Comparison of ENCODE assay signal across 8 mouse cellular contexts in genomic region chr15:101339537-101339936, GRCm38 (mm10). TPM values are rescaled to one million over a fixed set of nuclear protein-coding genes. Genes with fewer than 3 reads are reported as not detected.
DNase-seq lines count a peak whose midpoint lies in the region; ATAC-seq and TF ChIP-seq lines count a peak whose summit lies in the region.

No protein-coding gene starts in this region.

- H3K9me3 ChIP-seq in limb, embryonic 11.5 days (ENCODE audit: control insufficient read depth, low read length): no peaks in the 10 kb centered on the region
- H3K9me3 ChIP-seq in midbrain, embryonic 15.5 days: no peaks in the 10 kb centered on the region

- peak; percentile 97 for TF ChIP-seq CTCF in kidney, adult 2 months (conservative IDR thresholded peaks at IDR 0.05; ENCODE audit: insufficient read depth, insufficient read length, low read depth, low read length)
- TF ChIP-seq CTCF in spleen, adult 2 months (IDR thresholded peaks at IDR 0.05; ENCODE audit: extremely low read depth, insufficient read depth, insufficient read length, insufficient replicate concordance): peak; percentile 86; the same call in 1 of the 2 replicates

- no peak overlapping the region for H3K4me2 ChIP-seq in limb, embryonic 11.5 days (ENCODE audit: low read depth, severe bottlenecking)
- H3K4me2 ChIP-seq in midbrain, embryonic 15.5 days: no peak overlapping the region

- no peaks in the 10 kb centered on the region for H3K36me3 ChIP-seq in kidney, adult 2 months (ENCODE audit: control insufficient read depth, insufficient read depth, low read length)
- H3K36me3 ChIP-seq in limb, embryonic 11.5 days (ENCODE audit: control insufficient read depth, insufficient read depth, low read length): no peaks in the 10 kb centered on the region
- no peaks in the 10 kb centered on the region for H3K36me3 ChIP-seq in midbrain, embryonic 15.5 days (replicated peaks)
- H3K36me3 ChIP-seq in spleen, adult 2 months (ENCODE audit: control insufficient read depth, insufficient read depth, low read length): no peaks in the 10 kb centered on the region

- H3K4me3 ChIP-seq in kidney, adult 2 months (ENCODE audit: insufficient read depth, low read depth, low read length): no peak overlapping the region
- no peak overlapping the region for H3K4me3 ChIP-seq in limb, embryonic 11.5 days (ENCODE audit: low read depth, low read length)
- no peak overlapping the region for H3K4me3 ChIP-seq in midbrain, embryonic 15.5 days
- H3K4me3 ChIP-seq in spleen, adult 2 months (ENCODE audit: extremely low read depth, insufficient read depth, insufficient read length): no peak overlapping the region

- ATAC-seq in limb, embryonic 11.5 days (ENCODE audit: insufficient number of reproducible peaks, low FRiP score, low TSS enrichment, low read depth): peak; percentile 65; the same call in 1 of the 2 replicates
- peak; percentile 92 for ATAC-seq in midbrain, embryonic 15.5 days (replicated peaks)
- ATAC-seq in erythroblast, adult 5-6 weeks (replicated peaks; ENCODE audit: low FRiP score, poor library complexity, severe bottlenecking): no peak; the same call in 1 of the 2 replicates

- no peak overlapping the region for H3K27ac ChIP-seq in kidney, adult 2 months (ENCODE audit: insufficient read depth, low read depth, low read length)
- H3K27ac ChIP-seq in limb, embryonic 11.5 days (replicated peaks; ENCODE audit: low read depth, low read length): no peak overlapping the region
- H3K27ac ChIP-seq in midbrain, embryonic 15.5 days: no peak overlapping the region
- no peak overlapping the region for H3K27ac ChIP-seq in spleen, adult 2 months (ENCODE audit: insufficient read depth, low read length)

- no peak overlapping the region for H3K9ac ChIP-seq in limb, embryonic 11.5 days (ENCODE audit: low read length)
- H3K9ac ChIP-seq in midbrain, embryonic 15.5 days: no peak overlapping the region

- no peaks in the 10 kb centered on the region for H3K4me1 ChIP-seq in kidney, adult 2 months (ENCODE audit: control insufficient read depth, insufficient read depth, low read length)
- no peaks in the 10 kb centered on the region for H3K4me1 ChIP-seq in limb, embryonic 11.5 days (ENCODE audit: control insufficient read depth, insufficient read depth, low read length)
- H3K4me1 ChIP-seq in midbrain, embryonic 15.5 days: no peaks in the 10 kb centered on the region
- no peaks in the 10 kb centered on the region; the same call in 1 of the 2 replicates for H3K4me1 ChIP-seq in spleen, adult 2 months (ENCODE audit: control insufficient read depth, insufficient read depth, insufficient read length)

- peak; percentile 92 for DNase-seq in adrenal gland, postnatal 14 days
- DNase-seq in embryo, embryonic 9.5 days (ENCODE audit: extremely low spot score): peak; percentile 81
- DNase-seq in heart, adult 18-20 months: peak; percentile 80 to 95
- DNase-seq in kidney, adult 2 months: peak; percentile 89
- DNase-seq in limb, embryonic 11.5 days (ENCODE audit: low spot score): peak; percentile 94
- peak; percentile 46 to 73 for DNase-seq in spleen, adult 2 months (ENCODE audit: low read depth in 1 of 2, low spot score in 2 of 2)

- no peak for TF ChIP-seq POLR2A in kidney, adult 2 months (IDR thresholded peaks at IDR 0.05; ENCODE audit: low read depth, low read length)
- TF ChIP-seq POLR2A in spleen, adult 2 months (IDR thresholded peaks at IDR 0.05; ENCODE audit: low read depth, low read length): no peak

- WGBS in kidney, adult 2 months: 0% methylated on average over 2 of the region's 2 CpGs
- WGBS in limb, embryonic 11.5 days: 0% methylated on average over 2 of the region's 2 CpGs
- WGBS in midbrain, embryonic 15.5 days: 0% methylated on average over 2 of the region's 2 CpGs
- 2% methylated on average over 2 of the region's 2 CpGs for WGBS in spleen, adult 2 months

- no peaks in the 10 kb centered on the region for H3K27me3 ChIP-seq in kidney, adult 2 months (replicated peaks; ENCODE audit: control insufficient read depth, insufficient read depth, low read length)
- no peaks in the 10 kb centered on the region for H3K27me3 ChIP-seq in limb, embryonic 11.5 days (ENCODE audit: control insufficient read depth, insufficient read depth, low read length)
- H3K27me3 ChIP-seq in midbrain, embryonic 15.5 days (replicated peaks): 0 out of 2 replicates have a peak, but pooled peaks cover 4% of the 10 kb centered on the region
- no peaks in the 10 kb centered on the region for H3K27me3 ChIP-seq in spleen, adult 2 months (ENCODE audit: control insufficient read depth, insufficient read depth, low read length)

RNA-seq across cellular contexts. Expression of gene Krt80, which starts 30.4 kb away (rescaled TPM):
- total RNA-seq in adrenal gland, postnatal 14 days (2021): 0.74 and 1.1 TPM in 2 replicates
- total RNA-seq in heart, adult 18-20 months (2021): 1 to 10 TPM; 2.0 to 3.2 TPM
- 14.2 and 14.7 TPM in 2 replicates for polyA plus RNA-seq in kidney, adult 2 months (2012; rRNA removed)
- polyA plus RNA-seq in limb, embryonic 11.5 days (2014; fragmentation: Nextera tagmentation; extraction: Ambion mirVana): 0.14 TPM in 1 of 2 replicates, not detected in the other
- 0.09 and 0.23 TPM in 2 replicates for polyA plus RNA-seq in midbrain, embryonic 15.5 days (2015; fragmentation: Nextera tagmentation; extraction: Ambion mirVana)
- 9.9 and 13.6 TPM in 2 replicates for polyA plus RNA-seq in spleen, adult 2 months (2012; rRNA removed)
- 9.4 and 9.6 TPM in 2 replicates for total RNA-seq in erythroblast, adult 5-6 weeks (2015; ENCODE audit: low replicate concordance)
- total RNA-seq in erythroblast, adult 5-6 weeks (2017; ENCODE audit: low replicate concordance): 2.4 TPM in 2 replicates

RNA-seq across cellular contexts. Expression of gene 6030408B16Rik, which starts 46.5 kb away (rescaled TPM):
- 2.1 and 2.4 TPM in 2 replicates for total RNA-seq in adrenal gland, postnatal 14 days (2021)
- 1 to 10 TPM in 1 of 2 experiments, under 1 TPM in 1; 0.69 to 1.1 TPM for total RNA-seq in heart, adult 18-20 months (2021)
- 0.13 and 0.37 TPM in 2 replicates for polyA plus RNA-seq in kidney, adult 2 months (2012; rRNA removed)
- 4.2 and 5.6 TPM in 2 replicates for polyA plus RNA-seq in limb, embryonic 11.5 days (2014; fragmentation: Nextera tagmentation; extraction: Ambion mirVana)
- polyA plus RNA-seq in midbrain, embryonic 15.5 days (2015; fragmentation: Nextera tagmentation; extraction: Ambion mirVana): 0.28 and 0.45 TPM in 2 replicates
- polyA plus RNA-seq in spleen, adult 2 months (2012; rRNA removed): 0.12 and 0.25 TPM in 2 replicates
- not detected in 2 replicates for total RNA-seq in erythroblast, adult 5-6 weeks (2015; ENCODE audit: low replicate concordance)
- not detected in 2 replicates for total RNA-seq in erythroblast, adult 5-6 weeks (2017; ENCODE audit: low replicate concordance)

RNA-seq across cellular contexts. Expression of gene Atg101, which starts 55.5 kb away (rescaled TPM):
- 64.4 and 97.1 TPM in 2 replicates for total RNA-seq in adrenal gland, postnatal 14 days (2021)
- 10 to 100 TPM; 20.0 to 21.3 TPM for total RNA-seq in heart, adult 18-20 months (2021)
- polyA plus RNA-seq in kidney, adult 2 months (2012; rRNA removed): 46.1 and 48.7 TPM in 2 replicates
- polyA plus RNA-seq in limb, embryonic 11.5 days (2014; fragmentation: Nextera tagmentation; extraction: Ambion mirVana): 68.2 and 73.1 TPM in 2 replicates
- 83.9 and 84.3 TPM in 2 replicates for polyA plus RNA-seq in midbrain, embryonic 15.5 days (2015; fragmentation: Nextera tagmentation; extraction: Ambion mirVana)
- polyA plus RNA-seq in spleen, adult 2 months (2012; rRNA removed): 24.5 and 29.4 TPM in 2 replicates
- 7.9 and 14.2 TPM in 2 replicates for total RNA-seq in erythroblast, adult 5-6 weeks (2015; ENCODE audit: low replicate concordance)
- 13.0 and 14.1 TPM in 2 replicates for total RNA-seq in erythroblast, adult 5-6 weeks (2017; ENCODE audit: low replicate concordance)
